Mouse (Mus musculus) liver, embryonic 14.5 days (tissue): ENCODE data around the gene Magi1. TPM values are rescaled to one million over a fixed set of nuclear protein-coding genes. Genes with fewer than 3 reads are reported as not detected.

Experiments used
- ATAC-seq: fragments of 200-750 bp; cut with Nextera tagmentation; 2 replicates; pipeline ENCODE4 v1.8.0; 2017; ENCODE audit warnings: moderate number of reproducible peaks, mild to moderate bottlenecking, moderate library complexity; ENCODE audit not compliant: insufficient read depth
- DNase-seq, 3 experiments: peaks; one replicate each; pipeline ENCODE4 v3.0.0-alpha.2; 2012 to 2013; ENCODE audit warnings: low read depth in 3 of 3, low spot score in 3 of 3
- H3K27ac ChIP-seq: fragments of 300-500 bp; sonication (generic); 2 replicates; pipeline ENCODE4 v1.5.1; 2014; ENCODE audit warnings: moderate library complexity, mild to moderate bottlenecking, control low read depth, inconsistent platforms
- H3K27me3 ChIP-seq: fragments of 300-500 bp; sonication (generic); 2 replicates; pipeline ENCODE4 v1.6.1; 2014; ENCODE audit warnings: mild to moderate bottlenecking, low read length, moderate library complexity; ENCODE audit not compliant: control insufficient read depth, insufficient read depth
- H3K36me3 ChIP-seq: fragments of 300-500 bp; sonication (generic); replicated peaks from 2 replicates; pipeline ENCODE4 v1.6.1; 2014; ENCODE audit warnings: low read depth; ENCODE audit not compliant: control insufficient read depth, insufficient read depth
- H3K4me1 ChIP-seq, 2 experiments: fragments of 200-500 bp in 1 of 2; fragments of 300-500 bp in 1 of 2; sonication (generic) in 1 of 2; replicated peaks; 2 replicates each; pipeline ENCODE4 v1.6.1; 2012 to 2014; ENCODE audit warnings: antibody characterized with exemption in 1 of 2, inconsistent platforms in 1 of 2, low read length in 1 of 2; ENCODE audit not compliant: control insufficient read depth in 2 of 2, insufficient read depth in 2 of 2
- H3K4me2 ChIP-seq: fragments of 300-500 bp; sonication (generic); 2 replicates; pipeline ENCODE4 v1.6.1; 2014; ENCODE audit warnings: low read depth, mild to moderate bottlenecking, control low read depth, moderate library complexity
- H3K4me3 ChIP-seq, 2 experiments: fragments of 200-500 bp in 1 of 2; fragments of 300-500 bp in 1 of 2; sonication (generic) in 1 of 2; 2 replicates each; pipeline ENCODE4 v1.5.1; 2012 to 2014; ENCODE audit warnings: low read depth in 2 of 2, low read length in 2 of 2, mild to moderate bottlenecking in 2 of 2, control low read depth in 1 of 2, inconsistent platforms in 1 of 2, moderate library complexity in 1 of 2; ENCODE audit not compliant: insufficient read depth in 1 of 2
- H3K9ac ChIP-seq: fragments of 300-500 bp; sonication (generic); replicated peaks from 2 replicates; pipeline ENCODE4 v1.6.1; 2014; ENCODE audit warnings: mild to moderate bottlenecking, control low read depth, moderate library complexity
- H3K9me3 ChIP-seq: fragments of 300-500 bp; sonication (generic); 2 replicates; pipeline ENCODE4 v1.6.1; 2016; ENCODE audit warnings: low read length, mixed read lengths; ENCODE audit not compliant: control insufficient read depth
- CTCF ChIP-seq: IDR thresholded peaks from 2 replicates; pipeline ENCODE4 v1.5.1; 2016; ENCODE audit warnings: antibody characterized with exemption, low read depth, control low read depth
- EP300 ChIP-seq: IDR thresholded peaks from 2 replicates; pipeline ENCODE4 v1.6.1; 2016; ENCODE audit warnings: antibody characterized with exemption, low read depth
- WGBS: fragments of 180-500 bp; shearing (Covaris S2); extraction: QIAGEN DNeasy Blood & Tissue Kit; methylation state at CpG from one replicate; pipeline ENCODE4 v1.1.7; 2014; ENCODE audit not compliant: insufficient replicate concordance; 5-methylcytosine and 5-hydroxymethylcytosine counted together
- polyA plus RNA-seq, 2 experiments: library from polyadenylated mRNA; depleted of rRNA in 1 of 2; stranded (reverse) in 1 of 2; unstranded in 1 of 2; fragments of >200 nt; fragmentation: Nextera tagmentation in 1 of 2; extraction: Ambion mirVana in 1 of 2; gene quantifications; 2 replicates each; pipeline versions ENCODE4 v1.2.1 to v1.2.3; 2012 to 2014

Gene Magi1
- polyA plus RNA-seq, 2 experiments, result 1.1 to 1.3 TPM

- Histone ChIP-seq H3K27me3 (no peaks in the 10 kb centered on the region), H3K4me2 (no peak overlapping the region), H3K4me3 (no peak overlapping the region), H3K27ac (no peak overlapping the region), H3K9me3 (no peaks in the 10 kb centered on the region), H3K36me3 (no peaks in the 10 kb centered on the region), H3K9ac (no peak overlapping the region), H3K4me1 (peaks cover 0 to 2% of the 10 kb centered on the region in 2 experiments; a peak in 2 of 4 replicates)
- DNase-seq (no peak), ATAC-seq (no peak)
- TF ChIP-seq CTCF (no peak), EP300 (no peak)
- WGBS, result 71% methylated on average over 14 of the region's 14 CpGs
Observed at GRCm38 (mm10) chr6:94180331-94181150, 103.2 kb downstream of the Magi1 start.

GRCm38 (mm10) chr6:94177559-94177958 is 106.2 kb downstream of the Magi1 start:
- peaks cover 0 to 2% of the 10 kb centered on the region in 2 experiments; a peak in 2 of 4 replicates for H3K4me1 ChIP-seq
- no peak for TF ChIP-seq CTCF
- TF ChIP-seq EP300, result no peak
- H3K36me3 ChIP-seq, result no peaks in the 10 kb centered on the region
- no peak overlapping the region for H3K4me2 ChIP-seq
- no peak overlapping the region for H3K27ac ChIP-seq
- ATAC-seq, result no peak
- 50% methylated on average over 3 of the region's 3 CpGs for WGBS
- DNase-seq, result no peak
- H3K9ac ChIP-seq, result no peak overlapping the region
- H3K9me3 ChIP-seq, result no peaks in the 10 kb centered on the region
- no peaks in the 10 kb centered on the region for H3K27me3 ChIP-seq
- H3K4me3 ChIP-seq, result no peak overlapping the region

GRCm38 (mm10) chr6:94176705-94177104 is 107.0 kb downstream of the Magi1 start:
- Histone ChIP-seq H3K36me3 (no peaks in the 10 kb centered on the region), H3K9me3 (no peaks in the 10 kb centered on the region), H3K27me3 (no peaks in the 10 kb centered on the region), H3K27ac (no peak overlapping the region), H3K4me1 (peaks cover 0 to 2% of the 10 kb centered on the region in 2 experiments; a peak in 2 of 4 replicates), H3K4me3 (no peak overlapping the region), H3K9ac (no peak overlapping the region), H3K4me2 (no peak overlapping the region)
- ATAC-seq (no peak), DNase-seq (no peak)
- 15% methylated on average over 4 of the region's 4 CpGs for WGBS
- TF ChIP-seq CTCF (no peak), EP300 (no peak)

- H3K4me1 ChIP-seq, result peaks cover 0 to under 1% of the 10 kb centered on the region in 2 experiments; a peak in 1 of 4 replicates
- ATAC-seq (no peak), DNase-seq (no peak)
- H3K9me3 ChIP-seq, result no peaks in the 10 kb centered on the region
- H3K36me3 ChIP-seq, result no peaks in the 10 kb centered on the region
- no peak overlapping the region for H3K9ac ChIP-seq
- 25% methylated on average over 8 of the region's 8 CpGs for WGBS
- H3K4me3 ChIP-seq, result no peak overlapping the region
- TF ChIP-seq EP300 (no peak), CTCF (no peak)
- H3K27me3 ChIP-seq, result no peaks in the 10 kb centered on the region
- no peak overlapping the region for H3K27ac ChIP-seq
- no peak overlapping the region for H3K4me2 ChIP-seq
Observed at GRCm38 (mm10) chr6:94171250-94171649, 112.5 kb downstream of the Magi1 start.

GRCm38 (mm10) chr6:94169581-94170194 is 114.0 kb downstream of the Magi1 start:
- Histone ChIP-seq H3K27ac (no peak overlapping the region), H3K36me3 (no peaks in the 10 kb centered on the region), H3K9me3 (no peaks in the 10 kb centered on the region), H3K4me3 (no peak overlapping the region), H3K4me2 (no peak overlapping the region), H3K4me1 (peaks cover 0 to 6% of the 10 kb centered on the region in 2 experiments; a peak in 1 of 4 replicates), H3K9ac (no peak overlapping the region), H3K27me3 (no peaks in the 10 kb centered on the region)
- no peak for TF ChIP-seq CTCF
- TF ChIP-seq EP300, result no peak
- no peak for DNase-seq
- no peak for ATAC-seq
- WGBS, result 55% methylated on average over 9 of the region's 9 CpGs
